Mouse (Mus musculus) lung, adult 2 months (tissue): ENCODE data around the gene Nav1.

ENCODE experiments used
- CTCF ChIP-seq: fragments of 200-500 bp; IDR thresholded peaks from 2 replicates; pipeline ENCODE4 v1.5.1; 2011; ENCODE audit warnings: mild to moderate bottlenecking, low read length, control low read depth; ENCODE audit not compliant: insufficient read depth
- POLR2A ChIP-seq: fragments of 200-500 bp; IDR thresholded peaks from 2 replicates; pipeline ENCODE4 v1.6.1; 2011; ENCODE audit warnings: low read depth, mild to moderate bottlenecking, control low read depth, low read length, borderline replicate concordance; ENCODE audit errors: extremely low read depth

DNA sequence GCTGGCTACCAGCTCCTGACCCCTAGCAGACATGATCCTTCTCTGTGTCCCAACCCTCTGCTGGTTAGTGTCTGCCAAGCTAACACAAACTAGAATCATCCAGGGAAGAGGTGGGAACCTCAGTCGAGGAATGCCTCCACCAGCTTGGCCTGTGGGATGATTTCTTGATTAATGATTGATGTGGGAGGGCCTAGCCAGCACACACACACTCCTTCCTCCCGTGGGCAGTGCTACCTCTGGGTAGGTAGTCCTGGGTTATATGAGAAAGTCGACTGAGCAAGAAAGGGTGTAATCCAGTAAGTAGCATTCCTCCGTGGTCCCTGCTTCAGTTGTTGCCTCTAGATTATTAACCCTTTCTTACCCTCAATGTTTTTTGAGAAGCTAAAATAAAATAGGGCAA lies 45.0 kb downstream of the Nav1 start:
- TF ChIP-seq CTCF (no peak), POLR2A (no peak)
